Mouse (Mus musculus): ENCODE measurements around the gene Rpl7a. TPM values are rescaled to one million over a fixed set of nuclear protein-coding genes. Genes with fewer than 3 reads are reported as not detected.

The Rpl7a gene
- total and polyA plus RNA-seq, 3 experiments = 1,142 to 3,395 (median 3,077) TPM

GRCm38 (mm10) chr2:26862856-26863255 lies 47.7 kb upstream of the Rpl7a start:
- no peaks in the 10 kb centered on the region for H3K79me2 ChIP-seq (replicated peaks; ENCODE audit: control insufficient read depth, extremely low read depth, insufficient read depth, poor library complexity, severe bottlenecking)
- in situ Hi-C loops (cut with MboI; ENCODE audit: low pct_ligation_motif_present, low pct_unique_long_range_greater_than_20kb, low sequenced_read_pairs) (no loop called here), dilution Hi-C loops (cut with MboI; ENCODE audit: extremely low pct_ligation_motif_present, extremely low pct_unique_long_range_greater_than_20kb, low sequenced_read_pairs) (no loop called here)
- no peak for DNase-seq (ENCODE audit: extremely low read depth)
- H3K9ac ChIP-seq (ENCODE audit: insufficient read depth, low read depth) = no peak overlapping the region
- H3K4me3 ChIP-seq (replicated peaks in 1 of 3; ENCODE audit: low read depth in 2 of 3, low read length in 2 of 3, poor library complexity in 1 of 3) = no peak overlapping the region
- H3K4me2 ChIP-seq (ENCODE audit: insufficient read depth, low read depth, poor library complexity, severe bottlenecking) = no peak overlapping the region
- no peak overlapping the region for H3K27ac ChIP-seq (ENCODE audit: insufficient read depth, low read depth)
- H3K36me3 ChIP-seq (replicated peaks in 1 of 2; ENCODE audit: control insufficient read depth in 1 of 2, insufficient read depth in 1 of 2, low read length in 1 of 2) = no peaks in the 10 kb centered on the region
- peaks cover 46% of the 10 kb centered on the region for H3K27me3 ChIP-seq (replicated peaks)
- TF ChIP-seq GABPA (IDR thresholded peaks at IDR 0.05; ENCODE audit: insufficient replicate concordance, low read depth, low read length) (no peak), PAX5 (IDR thresholded peaks at IDR 0.05; ENCODE audit: low read length) (no peak), RCOR1 (conservative IDR thresholded peaks at IDR 0.05; ENCODE audit: low read depth, low read length) (no peak), SIN3A (IDR thresholded peaks at IDR 0.05; ENCODE audit: low read length) (no peak), USF2 (conservative IDR thresholded peaks at IDR 0.05; ENCODE audit: low read depth, low read length) (no peak), USF1 (IDR thresholded peaks at IDR 0.05; ENCODE audit: low read depth, low read length) (no peak), ZMIZ1 (IDR thresholded peaks at IDR 0.05; ENCODE audit: low read depth, low read length) (no peak), POLR2AphosphoS2 (IDR thresholded peaks at IDR 0.05; ENCODE audit: low read depth, low read length) (no peak), CTCF (conservative IDR thresholded peaks at IDR 0.05 in 1 of 2, IDR thresholded peaks at IDR 0.05 in 1 of 2; ENCODE audit: low read depth in 2 of 2, low read length in 2 of 2) (no peak), UBTF (IDR thresholded peaks at IDR 0.05; ENCODE audit: low read depth, low read length) (no peak), EP300 (IDR thresholded peaks at IDR 0.05; ENCODE audit: low read length) (no peak), IRF4 (IDR thresholded peaks at IDR 0.05; ENCODE audit: low read depth, low read length) (no peak), MEF2A (IDR thresholded peaks at IDR 0.05; ENCODE audit: borderline replicate concordance, low read depth, low read length) (no peak), NELFE (IDR thresholded peaks at IDR 0.05; ENCODE audit: low read depth, low read length) (no peak), TCF12 (IDR thresholded peaks at IDR 0.05; ENCODE audit: low read depth, low read length) (no peak), CHD2 (IDR thresholded peaks at IDR 0.05; ENCODE audit: low read length) (no peak), E2F4 (IDR thresholded peaks at IDR 0.05; ENCODE audit: insufficient replicate concordance, low read depth, low read length) (no peak)
- no peaks in the 10 kb centered on the region for H3K4me1 ChIP-seq (ENCODE audit: control insufficient read depth in 1 of 2, insufficient read depth in 2 of 2)
- peaks cover 3% of the 10 kb centered on the region for H3K9me3 ChIP-seq (replicated peaks; ENCODE audit: low read length)

- DNase-seq (ENCODE audit: extremely low read depth) = no peak
- H3K9me3 ChIP-seq (replicated peaks; ENCODE audit: low read length) = peaks cover 3% of the 10 kb centered on the region
- no peaks in the 10 kb centered on the region for H3K36me3 ChIP-seq (replicated peaks in 1 of 2; ENCODE audit: control insufficient read depth in 1 of 2, insufficient read depth in 1 of 2, low read length in 1 of 2)
- dilution Hi-C loops (cut with MboI; ENCODE audit: extremely low pct_ligation_motif_present, extremely low pct_unique_long_range_greater_than_20kb, low sequenced_read_pairs) (no loop called here), in situ Hi-C loops (cut with MboI; ENCODE audit: low pct_ligation_motif_present, low pct_unique_long_range_greater_than_20kb, low sequenced_read_pairs) (no loop called here)
- H3K4me2 ChIP-seq (ENCODE audit: insufficient read depth, low read depth, poor library complexity, severe bottlenecking) = no peak within 1 kb of the TSS
- no peak within 1 kb of the TSS for H3K4me3 ChIP-seq (replicated peaks in 1 of 3; ENCODE audit: low read depth in 2 of 3, low read length in 2 of 3, poor library complexity in 1 of 3)
- H3K79me2 ChIP-seq (replicated peaks; ENCODE audit: control insufficient read depth, extremely low read depth, insufficient read depth, poor library complexity, severe bottlenecking) = no peaks in the 10 kb centered on the region
- no peak within 1 kb of the TSS for H3K27ac ChIP-seq (ENCODE audit: insufficient read depth, low read depth)
- peaks cover 61% of the 10 kb centered on the region for H3K27me3 ChIP-seq (replicated peaks)
- TF ChIP-seq POLR2A (IDR thresholded peaks at IDR 0.05; ENCODE audit: low read depth, low read length) (no peak), SIN3A (IDR thresholded peaks at IDR 0.05; ENCODE audit: low read length) (no peak), CHD1 (IDR thresholded peaks at IDR 0.05; ENCODE audit: low read depth, low read length) (no peak), MYC (IDR thresholded peaks at IDR 0.05; ENCODE audit: low read depth, low read length) (no peak), GABPA (IDR thresholded peaks at IDR 0.05; ENCODE audit: insufficient replicate concordance, low read depth, low read length) (no peak), EP300 (IDR thresholded peaks at IDR 0.05; ENCODE audit: low read length) (no peak), HCFC1 (IDR thresholded peaks at IDR 0.05; ENCODE audit: low read depth, low read length) (no peak)
- H3K9ac ChIP-seq (ENCODE audit: insufficient read depth, low read depth) = no peak within 1 kb of the TSS
- no peaks in the 10 kb centered on the region for H3K4me1 ChIP-seq (ENCODE audit: control insufficient read depth in 1 of 2, insufficient read depth in 2 of 2)
These were observed 45.7 kb upstream of the Rpl7a start, which contains the start of gene Abo for GRCm38 (mm10) chr2:26864879-26865278. Gene Abo (minus strand): TSS chr2:26864979.
